Mouse (Mus musculus) layer of hippocampus, adult 8-10 months (tissue): ENCODE measurements around the gene Hormad1. TPM values are rescaled to one million over a fixed set of nuclear protein-coding genes. Genes with fewer than 3 reads are reported as not detected.
"Not testable (repeated sequence)": the region's sequence is repeated elsewhere in the genome, so short reads cannot be mapped to it uniquely, and the experiment has no call there.

Source experiments
- DNase-seq, 2 experiments: peaks; one replicate each; pipeline ENCODE4 v3.0.0; 2022; ENCODE audit warnings: low spot score in 2 of 2
- total RNA-seq, 4 experiments: library from RNA; stranded (reverse); gene quantifications; 2 replicates each; pipeline ENCODE4 v1.2.4; 2022

The Hormad1 gene
- not detected for total RNA-seq

DNA sequence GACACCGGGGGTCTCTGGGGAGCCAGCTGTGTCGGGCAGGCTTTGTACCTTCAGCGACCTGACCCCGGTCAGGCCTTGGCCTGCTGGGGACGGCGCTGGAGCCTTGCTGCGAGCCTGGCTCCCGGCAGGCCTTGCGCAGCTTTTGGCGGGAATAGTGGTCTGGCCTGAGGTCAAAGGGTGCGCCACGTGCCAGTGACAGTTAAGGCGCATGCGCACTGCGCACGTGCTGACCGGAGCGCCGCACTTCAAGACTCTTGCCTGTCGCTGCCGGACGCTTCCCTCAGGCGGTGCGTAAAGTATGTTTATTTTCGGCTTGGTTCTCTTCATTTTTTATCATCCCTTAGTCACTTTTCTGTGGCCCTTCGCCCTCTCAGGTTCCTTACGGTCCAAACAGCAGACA is at the start of gene Hormad1:
TSS of gene Hormad1 (plus strand) at position 241 of the 400 bp plus-strand sequence.
- DNase-seq = no peak

- DNase-seq = no peak
Measured at GRCm38 (mm10) chr3:95511611-95512180, 47.8 kb upstream of the Hormad1 start.

DNA sequence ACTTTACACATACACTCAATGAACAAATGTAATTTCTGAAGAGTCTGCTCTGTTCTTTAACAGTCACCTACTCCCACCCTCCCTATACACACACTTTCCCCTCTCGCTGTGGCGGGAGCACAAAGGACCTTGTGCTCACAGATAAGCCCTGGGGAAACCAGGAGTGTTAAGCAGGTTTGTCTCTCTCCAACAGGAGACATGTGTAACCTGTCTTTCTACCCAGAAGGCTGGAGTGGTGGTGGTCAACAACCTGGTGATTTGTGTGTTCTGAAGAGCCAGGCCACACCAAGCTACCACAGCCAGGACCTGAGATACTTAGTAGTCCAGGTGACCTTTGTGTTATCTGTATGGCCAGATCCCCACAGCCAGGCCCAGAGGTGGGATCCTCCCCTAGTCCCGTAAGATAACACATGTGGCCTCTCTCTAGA is 42.8 kb upstream of the Hormad1 start:
- DNase-seq = no peak

GRCm38 (mm10) chr3:95517493-95517898 is 42.0 kb upstream of the Hormad1 start:
- peak; percentile 35 to 85 for DNase-seq

GRCm38 (mm10) chr3:95518891-95519290 is 40.6 kb upstream of the Hormad1 start:
- no peak for DNase-seq

GRCm38 (mm10) chr3:95519315-95519714 is 40.2 kb upstream of the Hormad1 start:
- no peak for DNase-seq

GRCm38 (mm10) chr3:95520100-95520499 is 39.4 kb upstream of the Hormad1 start:
- no peak for DNase-seq

GRCm38 (mm10) chr3:95521168-95521567 is 38.3 kb upstream of the Hormad1 start:
- DNase-seq = no peak

- DNase-seq = no peak
Measured at GRCm38 (mm10) chr3:95523662-95524061, 35.8 kb upstream of the Hormad1 start.

DNA sequence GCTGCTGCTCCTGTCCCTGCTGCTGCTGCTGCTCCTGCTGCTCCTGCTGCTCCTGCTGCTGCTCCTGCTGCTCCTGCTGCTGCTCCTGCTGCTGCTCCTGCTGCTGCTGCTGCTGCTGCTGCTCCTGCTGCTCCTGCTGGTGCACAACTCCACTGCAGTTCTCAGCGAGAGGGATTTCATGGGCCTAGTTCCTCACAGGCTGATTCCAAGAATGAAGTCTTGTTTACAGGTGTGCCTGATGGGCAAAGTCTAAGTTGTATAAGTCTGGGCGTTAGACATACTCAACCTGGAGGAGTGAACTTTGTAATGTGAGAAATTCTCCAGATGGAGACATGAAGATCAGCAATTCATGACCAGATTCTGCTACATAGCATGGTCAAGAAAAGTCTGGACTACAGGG is 34.8 kb upstream of the Hormad1 start:
- no peak for DNase-seq

DNA sequence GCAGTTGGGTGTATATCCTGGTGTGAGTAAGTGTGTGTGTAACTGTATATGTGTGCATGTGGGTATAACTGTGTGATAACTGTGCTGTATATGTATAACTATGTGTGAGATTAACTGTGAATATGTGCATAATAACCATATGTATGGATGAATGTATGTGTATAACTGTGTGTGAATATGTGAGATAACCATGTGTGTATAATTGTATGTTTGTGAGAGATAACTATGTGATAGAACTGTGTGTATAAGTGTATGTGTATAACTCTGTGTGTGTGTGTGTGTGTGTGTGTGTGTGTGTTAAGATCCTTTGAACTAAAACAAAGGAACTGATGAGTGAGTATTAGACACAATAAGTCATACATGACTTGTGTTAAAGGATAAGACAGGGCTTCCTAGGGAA is 33.4 kb upstream of the Hormad1 start:
- no peak for DNase-seq

- DNase-seq = no peak
Measured at GRCm38 (mm10) chr3:95526622-95527211, 32.8 kb upstream of the Hormad1 start, which contains the start of gene Ctss. Gene Ctss, plus strand, starts transcription at chr3:95526786.

DNA sequence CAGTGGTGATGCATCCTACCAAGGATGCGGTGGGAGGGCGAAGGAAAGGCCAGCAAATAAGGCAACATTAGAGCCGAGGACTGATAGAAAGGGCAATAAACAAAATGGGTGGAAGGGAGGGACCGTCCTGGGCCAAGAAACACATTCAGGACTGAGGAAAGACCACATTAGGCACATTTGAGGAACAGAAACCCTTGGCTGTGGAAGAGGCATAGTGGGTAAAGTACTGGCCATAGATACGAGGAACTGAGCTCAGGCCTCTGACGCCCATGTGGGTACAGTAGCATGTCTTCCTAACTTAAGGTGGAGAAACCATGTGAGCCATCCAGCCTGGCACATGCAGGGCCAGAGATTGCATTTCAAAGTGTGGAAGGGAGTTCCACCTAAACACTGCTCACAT is 29.7 kb upstream of the Hormad1 start:
- no peak for DNase-seq

DNA sequence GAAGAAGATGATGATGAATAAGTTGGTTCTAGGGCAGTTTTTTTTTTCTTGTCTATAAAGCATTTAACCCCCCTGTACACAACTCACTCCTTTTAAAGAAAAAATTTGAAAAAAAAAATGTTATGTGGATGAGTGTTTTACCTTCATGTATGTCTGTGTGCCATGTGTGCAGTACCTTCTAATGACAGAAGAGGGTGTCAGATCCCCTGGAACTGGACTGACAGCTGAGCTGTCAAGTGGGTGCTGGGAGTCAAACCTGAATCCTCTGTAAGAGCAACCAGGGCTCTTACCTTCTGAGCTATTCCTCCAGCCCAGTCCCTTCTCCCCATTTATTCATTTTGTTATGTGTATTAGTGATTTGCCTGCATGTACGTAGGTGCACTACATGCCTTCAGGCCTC is 28.5 kb upstream of the Hormad1 start:
- DNase-seq = no peak

DNA sequence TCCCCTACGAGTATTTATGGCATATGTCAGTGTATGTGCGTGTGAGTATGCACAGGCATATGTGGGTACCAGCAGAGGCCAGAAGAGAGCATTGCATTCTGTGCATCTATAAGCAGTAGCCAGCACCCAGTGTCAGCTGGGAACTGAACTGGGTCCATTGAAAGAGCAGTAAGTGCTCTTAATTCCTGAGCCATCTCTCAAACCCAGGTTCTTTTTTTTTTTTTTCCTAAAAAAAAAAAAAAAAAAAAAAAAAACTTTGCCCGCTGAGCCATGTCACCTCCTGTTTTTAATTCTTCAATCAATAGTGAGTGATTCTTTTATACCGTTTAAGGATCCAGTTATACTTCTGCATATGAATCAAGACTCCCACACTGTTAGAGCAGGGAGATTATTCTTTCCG is 26.1 kb upstream of the Hormad1 start:
- no peak for DNase-seq

GRCm38 (mm10) chr3:95534927-95535326 is 24.6 kb upstream of the Hormad1 start:
- no peak for DNase-seq

- DNase-seq = no peak
Measured at GRCm38 (mm10) chr3:95538936-95539335, 20.5 kb upstream of the Hormad1 start.

DNA sequence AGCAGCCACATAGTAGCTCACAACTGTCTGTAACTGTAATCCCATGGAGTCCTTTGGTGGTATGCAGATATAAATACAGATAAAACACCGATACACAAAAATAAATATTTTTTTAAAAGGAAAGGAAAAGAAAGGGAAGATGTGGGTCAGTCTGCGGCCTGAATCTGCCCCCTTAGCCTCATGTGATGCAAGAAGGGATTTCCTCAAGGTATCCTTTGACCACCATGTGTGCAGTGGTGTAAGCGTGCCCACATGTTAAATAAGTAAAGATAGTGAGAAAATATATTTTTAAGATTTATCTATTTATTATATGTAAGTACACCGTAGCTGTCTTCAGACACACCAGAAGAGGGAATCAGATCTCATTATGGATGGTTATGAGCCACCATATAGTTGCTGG is 19.6 kb upstream of the Hormad1 start:
- no peak for DNase-seq

DNA sequence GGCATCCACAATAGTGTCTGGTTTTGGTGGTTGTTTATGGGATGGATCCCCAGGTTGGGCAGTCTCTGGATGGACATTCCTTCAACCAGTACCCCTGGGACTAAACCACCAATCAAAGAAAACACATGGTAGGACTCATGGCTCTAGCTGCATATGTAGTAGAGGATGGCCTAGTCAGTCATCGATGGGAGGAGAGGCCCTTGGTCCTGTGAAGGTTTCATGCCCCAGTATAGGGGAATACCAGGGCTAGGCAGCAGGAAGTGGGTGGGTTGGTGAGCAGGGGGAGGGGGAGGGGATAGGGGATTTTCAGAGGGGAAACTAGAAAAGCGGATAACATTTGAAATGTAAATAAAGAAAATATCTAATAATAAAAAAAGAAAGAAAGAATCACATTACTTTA is 18.3 kb upstream of the Hormad1 start:
- not testable (repeated sequence) for DNase-seq

- DNase-seq = no peak
Measured at GRCm38 (mm10) chr3:95542171-95542570, 17.3 kb upstream of the Hormad1 start.

DNA sequence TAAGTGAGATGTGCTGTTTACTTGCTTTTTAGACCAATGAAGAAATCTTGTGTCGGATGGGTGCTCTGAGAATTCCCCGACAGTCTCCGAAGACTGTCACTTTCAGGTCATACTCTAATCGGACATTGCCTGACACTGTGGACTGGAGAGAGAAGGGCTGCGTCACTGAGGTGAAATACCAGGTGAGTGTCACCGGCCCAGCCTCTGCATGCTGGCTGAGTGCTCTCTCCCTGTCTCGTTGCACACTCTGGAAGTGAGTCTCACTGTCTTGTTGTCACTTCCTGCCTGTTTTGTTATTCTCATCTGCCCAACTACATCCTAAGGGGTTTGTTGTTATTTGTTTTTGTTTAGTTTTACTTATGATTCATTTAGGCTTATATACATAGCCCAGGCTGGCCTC is 16.5 kb upstream of the Hormad1 start:
- DNase-seq = no peak

- no peak for DNase-seq
Measured at GRCm38 (mm10) chr3:95550176-95550575, 9.3 kb upstream of the Hormad1 start.

- no peak for DNase-seq
Measured at GRCm38 (mm10) chr3:95553986-95554385, 5.5 kb upstream of the Hormad1 start.
